Mouse (Mus musculus) kidney, adult 9 months (tissue): ENCODE measurements around the gene Tmem9b.

Experiments
- DNase-seq: peaks from one replicate; pipeline ENCODE4 v3.0.0; 2022

The Tmem9b gene

DNA sequence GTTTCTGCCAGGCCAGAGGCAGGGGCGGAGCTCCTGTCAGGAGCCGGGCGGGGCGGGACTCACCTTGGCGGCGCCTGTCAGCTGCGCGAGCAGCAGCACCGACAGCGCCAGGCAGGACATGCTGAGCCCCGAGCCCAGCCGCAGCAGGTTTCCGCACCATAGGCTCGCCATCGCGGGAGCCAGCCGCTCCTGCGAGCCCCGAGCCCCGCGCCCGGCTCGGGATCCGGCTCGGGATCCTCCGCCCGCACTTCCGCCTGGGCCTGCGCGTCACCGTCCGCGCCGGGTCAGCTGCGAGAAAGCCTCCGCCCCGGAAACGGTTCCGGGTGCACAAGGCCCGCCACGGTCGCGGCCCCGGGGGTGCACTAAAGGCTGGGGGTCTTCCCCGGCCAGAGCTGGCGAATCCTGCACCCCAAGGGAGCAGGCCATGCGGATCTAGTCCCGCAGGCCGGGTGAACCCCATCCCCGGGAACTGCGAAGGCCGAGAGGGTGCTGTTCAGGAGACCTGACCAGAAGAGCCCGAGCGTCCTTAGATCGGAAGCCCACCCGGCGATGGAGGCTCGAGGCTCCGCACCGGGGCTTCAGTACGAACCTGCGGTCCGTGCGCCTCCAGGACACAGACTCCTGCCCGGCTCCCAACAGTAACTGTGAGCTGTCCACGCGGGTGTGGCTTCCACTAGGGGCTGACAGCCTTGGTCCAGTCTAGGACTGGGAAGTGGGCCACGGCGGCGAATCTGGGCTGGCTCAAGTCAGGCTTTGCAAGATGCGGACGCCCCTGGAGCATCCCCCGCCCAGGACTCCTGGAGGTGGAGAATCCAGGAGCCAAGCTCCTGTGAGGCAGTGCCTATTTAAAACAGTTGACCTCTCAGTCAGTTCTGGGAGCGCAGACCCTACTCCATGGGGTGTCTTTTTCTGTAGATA lies at the start of gene Tmem9b:
Gene Tmem9b, minus strand, starts transcription at position 868 of the 918 bp plus-strand sequence.
- DNase-seq, result peak; percentile 82

DNA sequence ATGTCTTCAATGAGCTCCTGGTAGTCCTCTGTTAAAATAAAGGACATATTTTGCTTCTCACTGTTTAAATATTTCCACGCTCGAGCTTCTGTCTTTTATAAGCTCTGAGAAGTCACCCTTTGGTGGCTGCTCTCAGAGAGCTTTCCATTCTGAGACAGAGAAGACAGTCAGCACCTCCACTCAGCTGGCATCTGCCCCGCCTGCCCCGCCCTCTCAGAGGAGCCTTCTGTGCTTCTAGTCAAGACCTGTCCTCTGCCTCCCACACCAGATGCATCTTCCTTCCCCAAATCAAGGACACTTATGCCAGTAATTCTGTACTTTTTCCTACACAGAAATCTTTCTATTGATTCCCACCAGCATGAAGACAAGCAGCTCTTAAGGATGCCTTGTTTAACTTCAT lies 48.0 kb upstream of the Tmem9b start:
- DNase-seq, result no peak

DNA sequence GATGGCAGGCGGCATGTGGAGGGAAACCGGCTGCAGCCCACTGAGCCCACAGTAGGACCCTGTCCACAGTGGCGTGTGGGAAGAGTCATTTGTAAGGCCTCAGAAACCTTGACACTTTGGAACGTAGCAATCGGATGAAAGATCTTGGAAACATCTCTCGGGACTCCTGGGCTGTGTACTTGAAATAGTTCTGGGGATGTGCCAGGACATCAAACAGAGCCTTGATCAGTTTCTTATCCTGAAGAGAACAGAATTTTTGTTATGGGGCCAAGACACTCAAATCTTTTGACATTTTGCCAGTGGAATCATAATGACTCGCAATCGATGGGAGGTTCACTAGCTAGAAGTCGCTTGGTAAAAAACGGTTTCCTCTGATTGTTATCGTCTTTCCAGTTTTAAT lies 46.5 kb upstream of the Tmem9b start:
- DNase-seq, result peak; percentile 25

DNA sequence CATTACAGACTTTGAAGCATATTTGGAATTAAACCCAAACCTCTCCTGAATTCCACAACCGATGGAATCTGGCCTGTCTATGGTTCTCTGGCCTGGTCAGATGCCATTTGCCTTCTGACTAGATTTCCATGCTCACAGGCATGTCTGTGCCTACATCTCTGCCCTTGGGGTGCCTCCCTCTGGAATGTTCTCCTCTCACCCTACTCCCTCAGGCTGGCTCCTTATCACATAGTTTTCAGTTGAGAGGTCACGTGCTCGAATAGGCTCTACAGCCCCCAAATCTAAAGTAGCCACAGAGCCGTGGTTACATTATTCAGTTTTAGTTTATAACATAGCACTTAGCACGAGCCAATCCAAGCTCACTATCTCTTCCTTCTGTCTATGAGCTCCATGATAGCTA lies 42.9 kb upstream of the Tmem9b start:
- no peak for DNase-seq

DNA sequence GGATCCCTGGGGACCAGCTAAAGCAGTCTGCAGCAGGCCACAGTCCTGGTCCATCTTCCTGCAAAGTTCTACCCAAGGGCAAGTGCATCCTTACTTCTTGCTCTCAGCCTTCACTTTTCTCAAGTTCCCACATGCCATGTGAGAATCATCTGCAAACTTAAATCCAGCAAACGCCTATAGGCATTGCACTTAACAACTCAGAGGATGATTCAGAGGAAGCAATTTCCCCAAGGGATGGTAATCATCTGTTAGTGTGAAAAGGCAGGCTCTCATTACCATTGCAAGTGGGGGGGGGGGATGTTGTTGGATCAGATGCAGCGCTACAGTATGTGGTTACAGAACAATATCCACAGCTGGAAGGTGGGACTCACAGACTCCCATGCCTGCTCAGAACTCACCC lies 41.9 kb upstream of the Tmem9b start:
- DNase-seq, result no peak

DNA sequence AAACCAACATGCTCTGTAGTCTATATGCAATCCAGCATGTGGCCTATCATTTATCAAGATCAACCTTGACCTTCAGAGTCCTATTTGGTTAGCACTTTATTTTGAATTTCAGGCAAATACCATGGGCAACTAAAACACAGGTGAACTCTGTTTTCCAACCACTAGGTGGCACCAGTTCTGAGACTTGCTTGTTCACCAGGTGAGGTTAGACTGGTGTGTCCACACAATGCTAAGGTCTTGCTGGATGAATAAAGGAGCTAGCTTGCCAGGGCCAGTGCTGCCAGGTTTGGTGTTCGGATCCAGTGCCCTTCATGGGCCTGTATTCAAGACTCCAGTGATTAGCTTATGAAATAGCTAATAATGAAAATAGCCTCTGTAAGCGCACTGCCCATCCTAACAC lies 40.1 kb upstream of the Tmem9b start:
- peak; percentile 75 for DNase-seq

DNA sequence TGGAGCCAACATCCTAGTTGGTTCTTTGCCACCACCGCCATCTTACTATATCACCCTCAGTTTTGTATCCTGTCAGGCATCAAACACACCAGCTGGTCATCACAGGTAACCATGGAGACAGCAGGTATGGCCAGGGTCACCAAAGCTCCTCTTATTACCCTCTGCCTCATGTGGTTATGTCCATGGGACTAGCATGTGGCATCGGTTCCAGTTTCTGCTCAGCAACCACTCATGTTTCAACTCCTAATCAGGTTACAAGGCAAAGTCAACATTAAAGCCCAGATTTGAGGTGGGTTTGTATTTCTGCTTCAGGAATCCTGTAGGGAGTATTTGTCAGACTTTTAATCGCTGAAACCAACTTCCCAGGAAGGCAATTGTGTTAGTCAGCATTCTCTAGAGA lies 38.1 kb upstream of the Tmem9b start:
- no peak for DNase-seq

DNA sequence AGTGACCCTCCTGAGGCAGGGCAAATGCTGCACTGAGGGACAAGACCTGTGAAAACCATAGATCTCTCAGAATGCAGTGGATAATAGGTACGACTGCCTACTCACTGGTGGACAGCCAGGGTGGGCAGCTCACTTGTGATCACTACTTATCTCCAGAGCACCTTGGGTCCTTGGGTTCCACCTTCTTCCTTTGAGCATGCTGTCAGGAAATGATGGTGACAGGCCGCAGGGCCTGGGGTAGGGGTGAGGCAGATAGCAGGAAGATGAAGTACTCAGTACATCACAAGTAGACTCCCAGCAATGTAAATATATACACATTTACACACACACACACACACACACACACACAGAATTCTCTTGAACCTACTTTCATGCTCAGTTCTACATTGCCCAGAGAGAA lies 35.2 kb upstream of the Tmem9b start:
- DNase-seq, result no peak

DNA sequence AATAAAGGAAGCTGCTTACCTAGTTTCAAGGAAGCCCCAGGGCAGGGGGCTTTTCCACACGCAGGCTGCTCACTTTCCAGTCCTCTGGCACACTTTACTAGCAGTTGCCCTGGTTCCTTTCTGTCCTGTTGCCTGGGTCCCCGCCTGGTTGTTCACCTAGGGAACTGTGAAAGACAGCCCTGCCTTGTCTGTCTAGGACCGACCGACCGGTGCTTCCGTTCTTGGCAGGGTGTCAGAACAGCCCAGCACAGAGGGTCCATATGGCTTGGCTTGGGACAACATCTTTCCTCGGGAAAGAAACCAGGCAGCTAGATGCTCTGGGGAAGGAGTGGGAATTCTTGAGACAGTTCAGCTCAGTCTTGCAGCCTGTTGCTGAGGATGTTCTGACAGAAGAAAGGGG lies 30.6 kb upstream of the Tmem9b start:
- DNase-seq, result no peak

DNA sequence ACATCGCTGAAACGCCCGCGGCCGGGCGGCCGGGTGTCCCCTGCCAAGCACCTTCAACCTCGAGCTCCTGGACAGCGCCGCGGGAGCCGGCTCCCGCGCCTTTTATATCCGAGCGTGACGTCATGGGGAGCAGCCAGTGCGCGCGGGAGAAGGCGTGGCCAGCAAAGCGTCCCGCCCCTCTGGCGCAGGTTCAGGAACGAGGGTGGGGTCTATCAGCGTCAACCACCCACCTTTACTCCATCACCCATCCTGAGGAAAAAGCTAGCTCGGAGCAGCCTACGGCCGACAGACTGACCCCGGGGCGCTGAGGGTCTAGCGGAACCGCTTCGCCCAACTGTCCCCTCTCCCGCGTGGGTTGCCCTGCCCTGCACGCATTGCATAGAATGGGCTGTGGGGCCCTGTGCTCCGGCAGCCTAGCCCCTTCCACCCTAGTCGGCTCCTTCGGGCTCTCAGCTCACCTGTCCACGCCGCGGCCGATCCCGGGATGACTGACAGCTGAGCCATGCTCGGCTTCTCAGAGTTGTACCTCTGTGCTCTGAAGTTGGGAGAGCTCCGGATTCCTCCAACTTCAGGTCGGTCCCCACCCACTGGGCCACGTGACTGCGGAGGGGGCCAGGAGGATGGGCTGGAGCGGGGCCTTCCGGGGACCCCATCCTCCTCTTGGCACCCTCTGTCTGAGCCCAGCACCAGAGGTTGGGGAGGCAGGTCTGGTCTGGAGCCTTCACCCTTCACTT lies 29.0 kb upstream of the Tmem9b start, which contains the start of gene Nrip3:
Gene Nrip3, minus strand, starts transcription at position 556 of the 734 bp plus-strand sequence.
- peak; percentile 53 for DNase-seq

DNA sequence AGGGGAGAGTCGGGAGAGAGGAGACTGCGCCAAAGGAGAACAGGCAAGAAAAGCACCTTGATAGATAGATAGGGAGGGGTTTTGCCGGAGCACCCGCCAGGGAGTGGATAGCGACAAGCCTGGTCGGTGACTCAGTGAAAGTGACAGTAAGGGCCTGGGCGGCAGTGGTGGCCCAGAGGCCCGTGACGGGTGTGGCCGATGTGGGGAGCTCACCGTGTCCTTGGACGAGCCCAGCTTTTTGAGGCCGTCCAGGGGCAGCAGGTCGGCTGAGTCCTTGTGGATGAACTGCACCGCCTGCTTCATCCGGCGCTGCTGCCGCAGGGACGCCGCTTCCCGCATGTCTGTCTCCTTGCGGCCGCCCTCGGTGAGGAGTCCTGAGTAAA lies 28.4 kb upstream of the Tmem9b start:
- DNase-seq, result no peak

DNA sequence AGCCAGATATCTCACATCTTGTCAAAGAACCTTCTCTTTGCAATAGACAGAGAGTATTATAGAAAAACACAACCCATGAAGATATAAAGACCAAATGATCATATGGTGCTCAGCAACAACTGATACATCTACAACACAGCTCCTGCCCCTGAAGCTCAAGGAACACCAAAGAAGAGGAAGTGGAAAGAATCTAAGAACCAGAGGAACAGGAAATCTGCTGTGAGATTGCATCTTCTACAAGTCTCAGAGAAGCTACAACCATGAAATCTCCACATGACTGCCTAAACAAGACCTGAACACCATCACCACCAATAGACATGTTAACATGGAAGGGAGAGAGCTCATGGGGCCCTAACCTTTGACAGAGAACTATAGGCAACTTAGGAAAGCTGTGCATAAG lies 19.6 kb upstream of the Tmem9b start:
- no peak for DNase-seq

DNA sequence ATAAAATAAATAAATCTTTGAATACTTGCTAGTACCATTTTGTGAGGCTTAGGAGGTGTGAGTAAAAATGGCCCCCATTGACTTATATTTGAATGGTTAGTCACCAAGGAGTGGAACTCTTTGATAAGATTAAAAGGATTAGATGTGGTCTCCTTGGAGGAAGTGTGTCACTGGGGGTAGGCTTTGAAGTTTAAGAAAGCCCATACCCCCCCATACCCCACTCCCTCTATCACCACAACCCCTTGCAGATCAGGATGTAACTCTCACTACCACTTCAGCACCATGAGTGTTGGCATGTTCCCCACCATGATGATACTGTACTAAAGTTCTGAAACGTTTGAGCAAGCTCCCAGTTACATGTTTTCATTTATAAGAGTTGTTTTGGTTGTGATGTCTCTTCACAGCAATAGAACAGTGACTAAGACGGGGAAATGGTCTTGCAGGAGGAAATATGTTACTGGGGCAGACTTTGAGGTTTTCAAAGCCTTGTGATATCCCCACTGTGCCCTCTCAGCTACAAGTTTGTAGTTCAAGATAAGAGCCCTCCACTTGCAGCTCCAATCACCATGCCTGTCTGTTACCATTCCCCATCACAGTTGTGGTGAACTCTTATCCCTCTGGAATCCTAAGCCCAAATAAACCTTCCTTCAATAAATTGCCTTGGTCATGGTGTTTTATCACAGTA lies 16.2 kb upstream of the Tmem9b start:
- no peak for DNase-seq

DNA sequence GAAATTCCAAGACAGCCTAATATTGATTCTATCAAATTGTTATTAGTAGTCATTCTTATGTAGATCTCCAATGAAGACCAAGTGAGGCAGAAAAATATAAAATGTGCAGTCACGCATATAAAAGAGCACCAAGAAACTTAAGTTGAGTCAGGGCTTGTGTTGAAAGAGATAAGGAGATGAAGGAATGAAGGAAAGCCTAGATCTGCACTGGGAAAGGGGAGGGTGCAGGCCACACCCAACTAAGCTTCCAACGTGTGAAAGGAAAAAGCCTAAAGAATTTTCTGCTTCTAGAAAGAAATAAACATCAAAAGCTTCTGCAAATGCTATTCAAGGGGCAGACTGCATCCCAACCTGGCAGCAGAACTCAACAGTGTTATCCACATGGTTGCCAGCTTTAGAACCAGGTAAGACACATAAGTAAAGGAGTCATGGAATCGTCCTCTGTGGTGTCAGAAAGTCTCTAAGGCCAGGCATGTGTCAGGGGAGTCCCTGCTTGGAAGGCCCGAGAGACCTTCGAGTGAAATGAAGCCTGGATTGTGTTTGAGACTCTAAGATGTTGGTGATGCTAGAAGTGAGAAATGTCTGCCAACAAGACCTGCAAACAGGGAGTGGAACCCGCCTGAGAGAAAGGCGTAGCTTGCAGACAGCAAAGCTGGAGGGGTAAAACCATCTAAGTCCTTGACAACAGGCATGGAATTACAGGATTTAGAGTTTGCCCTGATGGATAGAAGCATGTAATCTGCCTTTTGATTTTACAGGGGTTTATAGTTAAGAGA lies 15.1 kb upstream of the Tmem9b start:
- DNase-seq, result no peak

DNA sequence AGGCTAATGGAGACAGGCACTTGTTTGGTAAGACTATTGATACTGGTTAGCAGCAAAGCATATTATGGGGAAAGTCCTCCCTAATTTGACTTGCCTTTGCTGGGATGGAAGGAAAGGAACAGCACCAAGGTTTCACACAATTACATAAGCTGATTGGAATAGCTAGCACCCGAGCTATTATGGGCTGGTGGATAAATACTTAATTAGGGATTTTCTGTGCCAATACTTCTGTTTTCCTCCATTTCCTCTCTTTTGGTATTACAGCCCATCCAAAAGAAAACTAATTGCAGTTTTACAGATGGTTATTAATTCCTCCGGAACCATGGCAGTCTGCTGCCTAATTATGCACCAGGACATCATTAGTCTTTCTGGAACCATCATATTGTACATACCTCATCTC lies 11.3 kb upstream of the Tmem9b start:
- no peak for DNase-seq

DNA sequence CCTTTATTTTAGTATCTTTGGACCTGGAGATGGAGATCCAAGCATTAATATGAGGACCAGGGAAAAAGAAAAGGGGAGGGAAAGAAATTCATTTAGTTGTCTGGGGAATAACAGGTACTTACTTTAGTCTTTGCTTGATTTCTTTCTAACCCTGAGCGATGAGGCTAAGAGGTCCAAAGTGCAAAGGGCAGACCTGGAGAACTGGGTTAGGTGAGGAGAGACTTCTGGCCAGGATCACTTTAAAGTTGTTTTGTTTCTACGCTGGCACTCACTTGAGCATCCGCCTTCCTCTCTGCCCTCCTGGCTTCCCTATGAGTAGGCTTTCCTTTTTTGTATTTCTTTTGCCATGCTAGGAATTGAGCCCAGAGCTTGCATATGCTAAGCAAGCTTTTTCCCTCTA lies 3.6 kb upstream of the Tmem9b start:
- DNase-seq, result peak; percentile 81

DNA sequence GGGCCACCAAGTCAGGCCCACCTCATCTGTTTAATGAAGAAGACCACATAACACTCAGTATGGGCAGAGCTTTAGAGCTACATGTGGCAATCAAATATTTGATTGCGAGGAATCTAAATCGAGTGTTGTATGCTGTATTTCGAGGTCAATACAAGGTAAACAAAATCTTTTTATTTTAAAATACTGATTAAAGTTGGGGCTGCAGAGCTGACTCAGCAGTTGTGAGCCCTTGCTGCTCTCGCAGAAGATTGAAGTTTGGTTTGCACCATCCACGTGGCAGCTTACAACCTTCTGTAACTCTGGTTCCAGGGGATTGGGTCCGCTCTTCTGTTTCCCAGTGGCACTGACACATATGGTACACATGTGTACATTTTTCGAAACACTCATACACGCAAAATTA lies 1.4 kb upstream of the Tmem9b start:
- no peak for DNase-seq

DNA sequence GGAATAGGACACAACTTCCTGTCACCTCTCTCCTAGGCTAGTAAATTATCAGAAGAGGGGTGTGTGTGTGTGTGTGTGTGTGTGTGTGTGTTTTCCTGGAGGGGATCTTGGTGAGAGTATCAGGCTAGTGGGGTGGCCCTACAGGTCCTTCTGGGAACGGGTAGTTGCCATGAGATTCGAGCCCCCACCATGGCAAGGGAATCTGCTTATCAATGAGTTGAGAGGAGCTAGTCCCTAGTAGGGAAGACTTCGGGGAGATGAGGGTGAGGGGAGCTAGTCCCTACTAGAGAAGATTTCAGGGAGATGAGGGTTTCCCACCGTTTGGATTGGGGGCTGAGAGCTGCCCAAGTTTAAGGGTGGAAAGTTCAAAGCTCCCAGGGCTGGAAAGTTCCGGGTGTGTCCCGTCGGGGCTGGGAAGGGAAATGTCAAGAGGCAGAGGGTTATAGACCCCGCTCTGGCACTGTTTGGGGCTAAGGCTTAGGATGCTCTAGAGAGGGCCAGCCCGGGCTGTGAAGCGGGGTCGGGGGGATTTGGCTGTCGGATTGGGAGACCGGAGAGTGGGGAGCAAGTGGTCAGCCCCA lies 1.2 kb downstream of the Tmem9b start:
- DNase-seq, result peak; percentile 20

DNA sequence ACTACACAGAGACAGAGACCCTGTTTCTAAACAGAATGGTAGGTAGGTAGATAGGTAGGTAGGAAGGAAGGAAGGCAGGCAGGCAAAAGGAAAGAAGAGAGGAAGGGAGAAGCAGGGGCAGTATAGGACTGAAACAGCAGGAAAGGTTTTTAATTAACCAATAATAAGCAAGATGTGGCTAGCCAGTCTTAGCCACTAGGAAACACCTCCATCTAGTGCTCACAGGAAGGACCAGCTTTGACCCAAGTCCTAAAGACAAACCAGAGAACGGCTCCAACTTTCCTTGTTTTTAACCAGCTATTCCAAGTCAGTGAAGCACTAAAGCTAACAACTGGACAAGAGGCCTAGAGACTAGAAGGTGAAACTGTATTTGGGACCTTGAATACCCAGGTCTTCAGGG lies 4.9 kb downstream of the Tmem9b start:
- DNase-seq, result peak; percentile 35

DNA sequence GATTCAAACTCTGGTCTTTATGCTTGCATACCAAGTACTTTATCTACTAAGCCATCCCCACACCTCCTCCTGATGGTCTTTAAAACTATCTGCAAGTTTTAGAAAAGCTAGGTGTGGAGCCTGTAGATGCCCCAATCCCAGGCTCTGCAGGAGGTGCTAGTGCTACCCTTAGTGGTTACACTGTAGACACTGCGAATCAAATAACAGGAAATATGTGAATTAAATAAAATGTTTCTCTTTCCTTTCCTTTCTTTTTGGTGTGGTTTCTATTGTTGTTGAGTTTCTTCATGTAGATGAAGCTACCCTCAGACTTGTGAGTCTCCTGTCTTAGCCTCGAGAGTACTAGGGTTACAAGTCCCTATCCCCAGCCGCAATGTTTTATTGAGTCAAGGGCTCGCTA lies 11.0 kb downstream of the Tmem9b start:
- no peak for DNase-seq

DNA sequence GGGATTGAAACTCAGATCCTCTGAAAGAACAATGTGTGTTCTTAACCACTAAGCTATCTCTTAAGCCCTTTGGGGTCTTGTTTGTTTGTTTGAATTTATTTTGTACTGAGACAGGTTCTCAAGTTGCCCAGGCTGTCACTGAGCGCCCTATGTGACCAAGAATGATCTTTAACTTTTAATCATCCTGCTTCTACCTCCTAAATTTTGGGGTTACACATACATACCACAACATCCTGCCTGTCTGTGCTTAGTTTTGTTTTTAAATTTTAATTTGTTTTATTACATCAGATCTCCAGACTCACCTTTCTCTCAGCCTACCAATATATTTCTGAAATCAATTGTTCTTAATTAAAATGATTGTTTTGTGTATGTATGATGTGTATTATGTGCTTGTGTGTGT lies 11.6 kb downstream of the Tmem9b start:
- no peak for DNase-seq

DNA sequence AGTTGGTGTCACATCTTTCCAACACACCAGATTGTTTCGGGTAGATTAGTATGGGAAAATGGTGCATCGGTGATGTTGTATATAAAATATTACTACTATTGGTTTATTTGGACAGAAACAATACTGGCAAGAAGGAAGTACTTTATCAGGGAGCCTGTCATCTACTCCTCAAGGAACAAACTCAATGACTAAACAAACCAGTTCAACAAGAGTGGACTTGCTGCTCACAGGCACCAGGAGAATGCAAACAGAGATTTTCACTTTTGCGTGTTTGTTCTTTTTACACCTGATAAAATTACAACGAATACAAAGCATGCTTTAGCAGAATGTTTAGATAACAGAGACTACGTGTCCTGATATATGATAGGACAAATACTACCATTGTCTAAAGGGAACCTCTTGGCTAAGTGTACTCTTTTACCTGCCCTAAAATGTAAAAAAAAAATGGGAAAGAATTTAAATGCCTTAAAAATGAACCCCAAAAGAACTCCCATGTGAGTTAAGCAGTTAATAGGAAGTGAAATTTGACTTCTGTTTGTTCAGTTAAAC lies 12.8 kb downstream of the Tmem9b start:
- DNase-seq, result no peak
